Mouse (Mus musculus) lung, embryonic 16.5 days (tissue): ENCODE measurements around the gene Tbrg4. TPM values are rescaled to one million over a fixed set of nuclear protein-coding genes. Genes with fewer than 3 reads are reported as not detected.

ENCODE experiments used
- ATAC-seq: fragments of 200-750 bp; cut with Nextera tagmentation; 2 replicates; pipeline ENCODE4 v1.8.0; 2017; ENCODE audit warnings: low read depth, mild to moderate bottlenecking, moderate library complexity
- H3K27ac ChIP-seq: fragments of 300-500 bp; sonication (generic); 2 replicates; pipeline ENCODE4 v1.5.1; 2014; ENCODE audit warnings: mild to moderate bottlenecking, control low read depth, low read length
- H3K27me3 ChIP-seq: fragments of 300-500 bp; sonication (generic); 2 replicates; pipeline ENCODE4 v1.6.1; 2014; ENCODE audit warnings: low read depth, low read length, mixed read lengths; ENCODE audit not compliant: control insufficient read depth, insufficient read depth
- H3K36me3 ChIP-seq: fragments of 300-500 bp; sonication (generic); 2 replicates; pipeline ENCODE4 v1.6.1; 2014; ENCODE audit warnings: low read length; ENCODE audit not compliant: control insufficient read depth, insufficient read depth
- H3K4me1 ChIP-seq: fragments of 300-500 bp; sonication (generic); replicated peaks from 2 replicates; pipeline ENCODE4 v1.6.1; 2014; ENCODE audit warnings: low read length, mixed read lengths; ENCODE audit not compliant: control insufficient read depth, insufficient read depth
- H3K4me2 ChIP-seq: fragments of 300-500 bp; sonication (generic); 2 replicates; pipeline ENCODE4 v1.6.1; 2014; ENCODE audit warnings: low read depth, low read length, control low read depth
- H3K4me3 ChIP-seq: fragments of 300-500 bp; sonication (generic); 2 replicates; pipeline ENCODE4 v1.5.1; 2014; ENCODE audit warnings: mild to moderate bottlenecking, low read length, control low read depth
- H3K9ac ChIP-seq: fragments of 300-500 bp; sonication (generic); 2 replicates; pipeline ENCODE4 v1.6.1; 2014; ENCODE audit warnings: low read length, control low read depth
- H3K9me3 ChIP-seq: fragments of 300-500 bp; sonication (generic); 2 replicates; pipeline ENCODE4 v1.6.1; 2016; ENCODE audit warnings: low read length; ENCODE audit not compliant: control insufficient read depth
- WGBS: fragments of 180-500 bp; shearing (Covaris S2); extraction: QIAGEN DNeasy Blood & Tissue Kit; methylation state at CpG from one replicate; pipeline ENCODE4 v1.1.7; 2014; 5-methylcytosine and 5-hydroxymethylcytosine counted together
- polyA plus RNA-seq: library from polyadenylated mRNA; unstranded; fragments of >200 nt; fragmentation: Nextera tagmentation; extraction: Ambion mirVana; gene quantifications from 2 replicates; pipeline ENCODE4 v1.2.1, GENCODE M21; 2015

Tbrg4 gene
- polyA plus RNA-seq, 1 experiment from 2014 or later, result 31.5 TPM

- WGBS, result 50% methylated on average over 11 of the region's 11 CpGs
- Histone ChIP-seq H3K4me3 (no peak overlapping the region), H3K27me3 (no peaks in the 10 kb centered on the region), H3K9ac (no peak overlapping the region; the same call in 1 of the 2 replicates), H3K36me3 (peaks cover 2% of the 10 kb centered on the region; the same call in 1 of the 2 replicates), H3K4me1 (peaks cover 14% of the 10 kb centered on the region), H3K4me2 (no peak overlapping the region), H3K27ac (peak overlapping the region; percentile 16), H3K9me3 (no peaks in the 10 kb centered on the region)
- ATAC-seq, result peak; percentile 32; the same call in 1 of the 2 replicates
Observed at GRCm38 (mm10) chr11:6568584-6569409, 57.1 kb downstream of the Tbrg4 start.

GRCm38 (mm10) chr11:6567951-6568350 lies 57.9 kb downstream of the Tbrg4 start:
- no peak for ATAC-seq
- Histone ChIP-seq H3K27ac (0 out of 2 replicates have a peak overlapping the region, but pooled peaks have one; percentile 15), H3K4me2 (no peak overlapping the region), H3K4me3 (no peak overlapping the region), H3K4me1 (peaks cover 14% of the 10 kb centered on the region), H3K9ac (no peak overlapping the region), H3K9me3 (no peaks in the 10 kb centered on the region), H3K27me3 (no peaks in the 10 kb centered on the region), H3K36me3 (peaks cover 2% of the 10 kb centered on the region; the same call in 1 of the 2 replicates)
- WGBS, result 63% methylated on average over 8 of the region's 8 CpGs

GRCm38 (mm10) chr11:6566496-6566895 lies 59.4 kb downstream of the Tbrg4 start:
- H3K4me1 ChIP-seq, result peaks cover 14% of the 10 kb centered on the region
- no peak overlapping the region for H3K27ac ChIP-seq
- WGBS, result 73% methylated on average over 4 of the region's 4 CpGs
- H3K4me3 ChIP-seq, result no peak overlapping the region
- no peak overlapping the region for H3K4me2 ChIP-seq
- H3K27me3 ChIP-seq, result no peaks in the 10 kb centered on the region
- ATAC-seq, result no peak
- no peaks in the 10 kb centered on the region for H3K9me3 ChIP-seq
- no peak overlapping the region for H3K9ac ChIP-seq
- H3K36me3 ChIP-seq, result peaks cover 2% of the 10 kb centered on the region

Other genes with a start within 250 kb of the Tbrg4 start
- gene Zmiz2, start 237.0 kb downstream of the Tbrg4 start, polyA plus RNA-seq, result 9.3 and 10.9 TPM in 2 replicates
- gene Ppia, start 210.6 kb downstream of the Tbrg4 start, polyA plus RNA-seq, result 5,388 and 5,620 TPM in 2 replicates
- 581 and 621 TPM in 2 replicates for gene H2afv, start 181.6 kb downstream of the Tbrg4 start, polyA plus RNA-seq
- gene Purb, start 150.2 kb downstream of the Tbrg4 start, polyA plus RNA-seq, result 31.2 and 32.6 TPM in 2 replicates
- gene Myo1g, start 105.1 kb downstream of the Tbrg4 start, polyA plus RNA-seq, result 3.8 and 5.0 TPM in 2 replicates
- gene Ccm2, start 79.2 kb downstream of the Tbrg4 start, polyA plus RNA-seq, result 79.1 and 79.3 TPM in 2 replicates
- 1.6 TPM in 2 replicates for gene Nacad, start 20.0 kb downstream of the Tbrg4 start, polyA plus RNA-seq
- not detected in 2 replicates for gene Wap, start 12.6 kb upstream of the Tbrg4 start, polyA plus RNA-seq
- gene Ramp3, start 32.5 kb upstream of the Tbrg4 start, polyA plus RNA-seq, result 0.93 and 1.8 TPM in 2 replicates
- gene Gm11983, start 211.6 kb upstream of the Tbrg4 start, polyA plus RNA-seq, result not detected in 2 replicates